Mouse (Mus musculus) bone marrow macrophage, adult 2 months (primary cell): ENCODE results near the gene Clns1a.

Source experiments
- CTCF ChIP-seq: IDR thresholded peaks from 2 replicates; pipeline ENCODE4 v1.5.1; 2012; ENCODE audit warnings: low read depth, mild to moderate bottlenecking, low read length, moderate library complexity
- POLR2A ChIP-seq: IDR thresholded peaks from 2 replicates; pipeline ENCODE4 v1.6.1; 2012; ENCODE audit warnings: mild to moderate bottlenecking, low read depth, low read length, borderline replicate concordance

DNA sequence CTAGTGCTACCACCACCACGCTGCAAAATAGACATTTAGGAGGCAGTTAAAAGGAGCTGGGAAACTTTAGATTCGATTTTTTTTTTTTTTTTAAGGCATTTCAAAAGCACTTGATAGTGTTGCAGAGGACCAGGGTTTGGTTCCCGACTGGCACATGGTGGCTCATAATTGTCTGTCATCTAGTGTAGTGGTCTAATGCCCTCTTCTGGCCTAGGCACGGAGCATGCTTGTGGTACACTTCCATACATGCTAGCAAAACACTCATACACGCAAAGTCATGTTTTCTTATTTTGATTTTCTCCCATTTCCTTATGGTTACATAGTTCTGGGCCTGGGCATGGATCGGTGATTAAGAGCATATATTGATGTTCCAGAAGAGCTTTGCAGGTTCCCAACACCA is 40.3 kb upstream of the Clns1a start:
- TF ChIP-seq CTCF = no peak
- no peak for TF ChIP-seq POLR2A
